Mouse (Mus musculus) forelimb bud, embryonic 11.5 days (tissue): ENCODE results near the gene Nr4a2.

Source experiments
- DNase-seq: peaks from one replicate; pipeline ENCODE4 v3.0.0-alpha.2; 2012; ENCODE audit warnings: low read depth, low spot score

Gene Nr4a2

DNA sequence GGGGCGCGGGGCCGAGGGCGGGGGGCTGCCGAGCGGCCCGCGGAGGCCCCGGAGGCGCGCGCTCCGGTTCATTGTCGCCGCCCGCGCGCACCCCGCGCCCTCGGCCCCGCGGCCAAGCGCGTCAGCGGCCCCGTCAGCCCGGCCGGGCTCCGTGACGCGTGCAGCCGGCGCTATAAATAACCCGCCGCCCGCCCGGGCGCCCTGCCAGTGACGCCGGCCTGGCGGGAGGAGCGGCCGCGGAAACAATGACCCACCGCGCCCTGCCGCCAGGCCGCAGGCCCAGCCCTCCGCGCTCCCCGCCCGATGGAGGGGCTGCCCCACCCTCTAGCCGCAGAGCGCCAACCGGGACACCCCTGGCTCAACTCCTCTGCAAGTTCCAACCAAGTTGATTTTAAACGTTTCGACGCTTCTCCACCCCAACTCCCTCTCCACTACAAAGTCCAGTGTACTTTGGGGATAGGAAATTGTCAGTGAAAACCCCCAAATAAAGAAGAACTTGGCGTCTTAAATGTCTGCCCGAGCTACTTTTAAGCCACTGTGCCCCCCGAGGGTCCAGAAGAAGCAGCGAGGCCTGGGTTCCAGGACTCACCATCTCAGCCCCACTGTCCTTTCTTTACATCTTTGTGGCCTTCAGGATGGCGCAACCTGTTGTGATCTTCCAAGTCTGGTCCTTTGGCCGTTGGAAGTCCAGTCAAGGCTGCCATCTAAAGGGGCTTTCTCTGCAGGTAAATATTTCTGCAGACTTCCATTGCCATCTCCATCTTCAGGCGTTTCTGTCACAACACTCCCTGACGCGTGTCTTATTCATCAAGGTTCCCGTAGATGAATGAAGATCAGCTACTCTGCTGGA, at the start of gene Nr4a2:
TSS of gene Nr4a2 (minus strand) at position 13 of the 850 bp plus-strand sequence.
- peak; percentile 73 for DNase-seq

DNA sequence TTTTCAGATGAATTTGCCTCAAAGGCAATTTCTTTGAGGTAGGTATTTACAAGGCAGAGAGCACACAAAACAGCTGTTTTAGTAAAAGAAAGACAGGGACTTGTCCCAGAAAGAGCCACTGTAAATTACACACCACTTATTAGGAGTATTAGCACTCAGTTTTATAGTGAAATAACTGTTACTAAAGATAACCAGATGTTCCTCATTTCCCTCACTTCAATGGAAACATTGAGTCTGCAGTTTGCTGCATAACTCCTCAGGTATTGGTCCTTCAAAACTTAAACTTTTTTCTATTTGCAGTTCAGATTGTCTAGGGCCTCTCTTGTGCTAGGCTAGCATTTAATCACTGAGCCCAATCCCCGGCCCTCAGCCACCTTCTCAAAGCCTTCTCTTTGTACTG, 41.6 kb upstream of the Nr4a2 start:
- no peak for DNase-seq

DNA sequence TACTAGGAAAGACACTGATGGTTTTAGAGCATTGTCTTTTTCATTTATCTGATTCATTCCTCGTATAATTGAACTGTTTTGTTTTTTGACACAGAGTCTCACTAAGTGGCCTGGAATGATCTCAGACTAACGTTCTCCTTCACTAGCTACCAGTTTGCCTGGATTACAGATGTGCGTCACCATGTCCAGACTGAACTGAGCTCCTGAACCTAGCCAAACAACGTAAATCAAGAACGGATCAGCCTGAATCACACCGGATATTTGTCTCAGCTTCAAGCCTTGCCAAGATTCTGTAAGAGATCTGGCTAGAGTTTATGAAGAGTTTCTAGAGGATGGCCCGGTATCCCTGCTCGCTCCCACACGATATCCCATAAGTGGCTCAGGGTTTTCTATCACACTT, 33.0 kb upstream of the Nr4a2 start:
- DNase-seq, result no peak

DNA sequence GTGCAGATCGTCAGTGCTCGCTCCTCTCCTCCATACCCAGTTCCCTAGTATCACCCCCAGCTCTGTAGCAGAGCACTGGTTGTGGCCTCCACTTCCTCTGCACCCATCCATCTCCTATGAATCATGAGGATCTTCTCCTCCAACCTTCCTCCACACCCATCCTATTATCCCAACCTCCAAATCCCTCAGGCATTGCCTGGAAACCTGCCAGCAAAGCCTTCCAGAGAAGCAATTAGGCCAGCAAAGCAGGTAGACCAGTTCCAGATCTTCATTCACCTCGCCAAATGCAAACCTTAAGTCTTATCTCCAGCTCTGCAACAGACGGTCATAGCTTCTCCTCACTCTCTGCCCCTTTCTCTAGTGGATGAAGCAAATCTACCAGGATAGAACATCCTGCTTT, 26.0 kb upstream of the Nr4a2 start:
- no peak for DNase-seq

DNA sequence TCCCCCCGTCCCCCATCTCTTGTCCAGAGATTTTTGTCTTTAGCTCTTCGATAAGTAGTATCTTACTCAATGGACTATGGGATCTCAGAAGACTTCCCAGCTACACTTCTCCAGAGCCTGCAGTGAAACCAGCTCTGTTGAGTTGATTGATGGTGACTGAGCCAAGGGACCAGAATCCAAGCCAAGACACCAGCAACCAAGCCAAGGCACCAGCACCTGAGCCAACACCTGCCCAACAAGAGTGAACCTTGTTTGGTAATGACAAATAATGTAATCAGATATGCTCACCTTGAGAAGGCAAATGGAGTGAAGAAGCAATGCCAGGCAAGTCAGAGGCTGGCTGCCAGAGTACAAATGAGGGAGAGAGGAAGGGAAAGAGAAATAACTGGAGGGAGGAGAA, 24.4 kb upstream of the Nr4a2 start:
- no peak for DNase-seq

DNA sequence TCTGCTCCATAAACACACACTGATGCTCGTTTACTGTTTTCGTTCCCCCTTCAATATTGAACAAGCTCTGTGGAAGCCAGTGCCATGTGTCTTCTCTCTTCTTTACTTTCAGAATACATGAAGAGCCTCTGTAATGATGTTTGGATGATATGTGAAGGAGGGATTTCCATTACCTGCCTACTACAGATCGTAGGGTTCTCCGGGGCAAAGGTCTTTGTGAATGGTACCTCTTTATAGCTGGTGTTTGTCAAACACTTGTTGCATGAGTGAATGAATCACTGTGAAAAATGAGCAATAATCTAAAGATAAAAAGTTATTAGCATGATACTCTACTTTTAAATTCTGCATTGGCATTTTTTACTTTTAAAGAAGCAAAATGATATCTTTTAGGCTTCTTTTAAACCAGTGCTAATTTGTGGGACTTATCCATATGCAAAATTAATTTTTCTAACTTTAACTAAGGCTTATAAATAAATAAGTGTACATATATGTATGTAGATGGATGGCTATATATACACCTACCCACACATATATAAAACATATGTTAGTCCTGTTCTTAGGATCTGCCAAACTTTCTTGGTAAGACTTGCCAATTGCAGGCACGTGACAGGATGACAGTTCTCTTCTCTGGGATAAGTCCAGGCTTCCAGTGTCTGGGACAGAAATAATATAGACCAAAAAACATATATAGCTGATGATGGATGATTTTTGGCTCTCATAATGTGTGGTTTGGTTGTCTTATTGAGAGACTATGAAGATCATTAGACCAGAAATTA, 22.0 kb upstream of the Nr4a2 start:
- DNase-seq, result no peak

DNA sequence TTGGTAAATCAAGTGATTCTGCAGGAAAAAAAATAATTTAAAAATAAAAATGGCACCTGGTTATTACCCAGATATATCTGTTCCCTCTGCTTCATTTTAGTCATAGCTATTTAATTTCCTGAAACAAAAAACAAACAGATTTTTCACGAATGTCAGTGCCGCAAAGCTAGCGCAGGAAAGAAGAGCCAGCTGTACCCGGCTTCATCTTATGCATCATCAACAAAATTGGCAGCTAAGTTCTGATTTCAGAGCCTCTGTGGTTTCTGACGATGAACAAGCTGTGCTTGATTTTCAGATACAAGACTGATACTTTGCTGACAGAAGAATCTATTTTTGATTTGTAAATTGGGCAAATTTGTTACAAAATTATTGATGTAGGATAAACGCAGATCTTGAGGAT, 14.8 kb upstream of the Nr4a2 start:
- no peak for DNase-seq

DNA sequence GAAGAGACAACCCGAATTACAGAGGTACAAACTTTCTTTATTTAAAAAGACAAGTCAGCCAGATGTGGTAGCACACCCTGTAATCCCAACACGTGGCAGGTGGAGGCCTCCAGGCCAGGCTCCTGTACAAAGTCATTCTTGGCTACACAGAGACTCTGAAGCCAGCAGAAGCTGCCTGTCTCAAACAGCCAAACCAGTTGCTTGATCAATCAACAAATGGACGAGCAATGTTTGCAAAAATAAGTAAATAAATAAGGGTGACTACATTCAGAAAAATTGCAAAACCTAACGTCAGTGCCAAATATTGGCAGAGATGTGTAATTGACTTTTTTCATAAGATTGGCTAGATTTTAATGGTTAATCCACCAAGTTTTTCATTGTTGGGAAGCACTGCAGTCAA, 3.7 kb upstream of the Nr4a2 start:
- DNase-seq, result no peak

DNA sequence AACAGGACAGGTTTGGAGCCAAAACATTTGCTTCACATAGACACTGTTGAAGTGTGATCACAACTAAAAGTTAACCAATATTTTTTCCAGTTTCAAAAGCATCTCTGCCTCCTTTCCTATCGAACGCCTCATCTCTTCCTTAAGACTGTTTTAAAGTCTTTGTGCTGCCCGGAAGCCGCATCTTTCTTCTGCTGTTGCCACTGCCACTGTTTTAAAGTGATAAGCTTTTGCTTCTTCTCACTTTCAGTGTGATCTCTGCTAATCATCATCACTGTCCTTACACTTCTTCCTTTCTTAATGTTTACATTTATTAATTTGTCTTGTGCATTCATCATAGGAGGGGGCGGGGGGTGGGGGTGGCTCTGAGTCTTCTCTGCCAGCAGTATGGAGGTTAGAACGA, 2.1 kb upstream of the Nr4a2 start:
- no peak for DNase-seq

DNA sequence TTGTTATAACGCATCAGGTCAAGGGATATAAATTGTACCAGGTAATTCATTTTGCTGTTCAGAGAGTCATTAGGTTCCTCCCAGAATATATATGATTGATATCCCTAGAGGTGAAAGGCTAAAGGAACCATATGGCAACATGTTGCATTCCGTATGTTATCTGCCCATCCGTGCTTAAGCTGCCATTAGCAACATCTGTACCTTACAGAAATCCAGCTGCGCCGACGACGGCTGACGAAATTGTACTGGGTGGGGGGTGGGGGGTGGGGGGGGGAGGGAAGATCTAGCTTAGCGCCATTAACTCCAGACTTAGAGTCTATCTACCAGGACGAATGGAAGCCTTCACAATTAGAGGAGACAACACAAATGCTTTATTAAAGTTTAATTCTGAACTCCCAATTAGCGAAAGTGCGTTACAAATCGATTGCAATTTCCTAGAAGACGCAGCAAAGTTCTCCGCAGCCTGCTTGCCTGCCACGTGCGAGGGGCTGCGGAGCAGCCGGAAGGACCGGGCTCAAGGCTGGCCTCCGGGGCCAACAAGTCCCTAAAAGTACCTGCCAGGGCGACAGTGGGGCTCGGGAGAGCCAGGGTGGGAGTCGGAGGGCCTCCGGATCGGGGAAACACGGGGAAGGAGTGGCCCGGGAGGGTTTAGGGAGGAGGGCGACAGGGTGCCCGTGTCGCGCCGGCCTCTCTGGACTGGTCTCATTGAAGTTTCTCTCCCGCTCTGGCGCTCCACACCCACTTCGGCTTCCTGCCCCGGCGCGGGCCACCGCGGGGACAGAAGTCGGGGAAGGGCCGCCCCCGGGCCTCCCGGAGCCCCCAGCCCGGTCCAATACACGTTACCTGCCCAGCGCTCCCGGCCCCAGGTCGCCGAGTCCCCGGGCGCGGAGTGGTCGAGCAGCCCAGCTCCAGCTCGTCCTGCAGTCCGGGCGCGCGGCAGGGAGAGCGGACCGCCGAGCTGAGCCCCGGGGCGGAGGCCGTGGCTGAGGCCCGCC, 520 bp downstream of the Nr4a2 start:
- peak; percentile 58 for DNase-seq

DNA sequence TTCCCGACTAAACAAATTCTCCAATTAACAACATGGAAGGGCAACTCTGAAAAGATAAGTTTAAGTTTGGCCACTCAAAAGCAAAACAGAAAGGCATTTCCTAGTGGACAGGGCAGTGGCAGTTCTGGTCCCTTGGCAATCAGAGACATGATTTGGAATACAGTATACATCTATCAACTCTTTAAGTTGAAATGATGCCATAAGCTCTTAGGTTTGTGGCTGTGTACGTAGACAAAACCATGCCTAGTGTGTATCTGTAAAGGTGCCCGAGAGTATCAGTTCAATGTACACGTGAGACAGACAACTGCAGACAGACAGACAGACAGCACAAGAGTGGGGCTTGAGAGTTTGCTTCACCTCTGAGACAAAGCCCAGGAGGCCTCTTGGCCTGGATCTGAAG, 2.7 kb downstream of the Nr4a2 start:
- DNase-seq, result no peak

DNA sequence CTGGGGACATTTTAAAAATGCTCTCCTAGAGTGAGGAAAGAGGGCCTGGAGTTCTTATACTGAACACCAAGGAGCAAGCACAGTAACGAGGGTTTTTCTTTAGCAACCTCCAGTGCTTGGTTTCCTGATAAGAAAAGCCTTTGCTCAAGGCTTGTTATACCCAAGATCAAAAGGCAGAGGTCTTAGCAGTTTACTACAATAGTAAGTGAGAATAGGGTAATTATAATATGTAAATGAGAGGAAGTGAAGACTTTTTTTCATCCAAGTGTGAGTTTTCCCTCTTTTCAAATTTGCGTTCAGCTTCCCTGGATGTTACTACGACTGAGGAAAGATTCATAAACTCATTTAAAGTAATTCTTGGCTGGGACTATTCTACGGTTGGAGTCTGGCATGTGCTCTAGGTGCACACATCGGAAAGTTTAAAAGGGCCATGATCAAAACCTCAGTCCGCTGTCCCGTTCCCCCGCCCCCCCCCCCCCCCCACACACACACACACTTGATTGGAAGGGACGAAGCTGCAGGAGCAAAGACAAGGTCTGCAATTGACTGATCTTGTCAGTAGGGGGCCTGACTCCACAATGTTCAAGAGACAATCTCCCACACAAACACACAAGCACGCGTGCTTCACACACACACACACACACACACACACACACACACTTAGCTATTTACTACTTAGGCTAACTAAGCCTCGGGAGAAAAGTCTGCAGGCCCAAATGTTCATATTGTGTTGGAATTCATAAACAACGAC, 6.4 kb downstream of the Nr4a2 start:
- DNase-seq, result peak; percentile 55

DNA sequence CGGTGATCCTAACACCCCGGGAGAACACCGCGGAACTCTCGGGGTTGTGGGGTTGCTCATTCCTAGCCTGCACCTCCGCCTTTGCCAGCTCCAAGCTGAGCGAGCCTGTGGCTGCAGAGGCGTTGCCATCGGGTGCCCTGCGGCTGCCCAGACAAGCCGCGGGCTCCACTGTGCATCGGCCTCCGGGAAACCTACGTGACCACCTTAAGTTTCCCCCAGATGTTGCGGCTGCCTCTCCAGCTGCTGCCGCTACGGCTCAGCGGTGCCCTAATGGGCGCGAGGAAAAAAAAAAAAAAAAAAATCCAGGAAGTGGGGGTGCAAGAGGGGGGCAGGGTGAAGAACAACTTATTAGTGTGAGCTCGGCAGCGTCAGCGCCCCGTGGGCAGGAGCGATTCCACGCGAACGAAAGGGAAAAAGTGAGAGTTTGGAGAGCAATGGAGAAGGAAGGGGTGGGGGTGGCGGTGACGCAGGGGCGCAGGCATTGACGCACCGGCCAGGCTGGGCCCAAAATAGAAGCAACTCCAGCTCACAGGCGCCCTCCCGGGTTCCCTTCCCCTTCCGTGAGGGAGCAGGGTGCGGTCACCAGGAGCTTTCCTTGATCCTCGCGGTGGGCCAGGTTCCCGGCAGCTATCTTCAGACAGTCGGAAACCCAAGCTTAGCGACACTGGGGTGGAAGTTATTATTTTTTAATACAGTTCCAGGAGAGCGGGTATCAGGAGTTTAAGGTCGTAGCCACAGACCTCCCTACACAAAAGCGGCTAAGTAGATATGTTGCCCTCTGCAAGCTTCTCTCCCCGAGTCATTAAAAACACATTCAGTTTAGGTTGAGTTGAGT, 7.2 kb downstream of the Nr4a2 start:
- peak; percentile 67 for DNase-seq

DNA sequence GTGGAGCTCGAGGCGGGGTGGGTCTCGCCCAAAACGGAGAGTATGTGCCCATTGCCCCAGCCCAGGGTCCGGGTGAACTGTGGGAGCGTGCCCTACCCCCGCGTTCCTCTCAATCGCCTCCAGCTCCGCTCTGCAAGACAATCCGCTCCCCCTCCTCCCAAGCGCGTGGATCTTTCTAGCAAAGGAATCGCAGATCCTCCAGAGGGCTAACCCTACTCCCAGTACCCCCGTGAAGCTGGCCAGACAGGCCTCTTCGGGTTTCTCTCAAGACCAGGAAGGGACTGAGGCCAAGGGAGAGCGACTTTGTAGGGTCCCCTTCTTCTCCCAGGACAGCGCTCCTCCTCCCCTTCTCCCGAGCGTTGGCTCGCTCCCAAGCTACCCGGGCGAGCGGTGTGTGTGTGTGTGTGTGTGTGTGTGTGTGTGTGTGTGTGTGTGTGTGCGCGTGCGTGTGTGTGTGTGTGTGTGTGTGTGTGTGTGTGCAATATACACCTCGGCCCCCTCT, 7.9 kb downstream of the Nr4a2 start:
- no peak for DNase-seq

DNA sequence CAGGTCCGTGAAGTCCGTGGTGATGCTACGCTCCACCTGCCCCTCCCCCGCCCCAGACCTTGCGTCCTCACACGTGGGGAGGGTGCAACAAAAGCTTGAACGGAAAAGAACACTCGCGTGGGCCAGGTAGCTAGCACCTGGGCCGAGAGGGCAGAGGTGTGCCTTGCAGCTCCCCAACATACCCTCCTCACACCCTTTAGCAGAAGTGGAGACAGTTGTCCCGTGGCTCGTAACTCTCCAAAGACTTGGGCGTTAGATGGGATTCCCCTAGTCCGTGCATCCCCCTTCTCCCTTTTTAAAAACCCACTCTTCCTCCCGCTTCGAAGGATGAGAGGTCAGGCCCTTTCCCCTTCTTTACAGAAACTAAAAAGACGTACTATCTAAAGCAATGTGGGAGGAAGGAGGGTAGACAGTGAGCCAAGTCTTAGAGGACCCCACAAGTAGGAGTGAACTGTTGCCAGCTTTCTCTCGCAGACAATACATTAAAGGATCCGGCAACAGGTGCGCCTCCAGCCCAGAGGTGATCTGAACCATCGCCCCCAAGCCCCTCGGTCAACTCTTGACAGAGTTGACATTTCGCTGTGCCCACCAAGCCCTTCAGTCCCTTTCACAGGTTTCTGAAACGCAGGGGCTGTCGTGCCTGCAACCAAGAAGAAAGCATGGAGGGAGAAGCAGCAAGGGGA, 8.5 kb downstream of the Nr4a2 start:
- no peak for DNase-seq

DNA sequence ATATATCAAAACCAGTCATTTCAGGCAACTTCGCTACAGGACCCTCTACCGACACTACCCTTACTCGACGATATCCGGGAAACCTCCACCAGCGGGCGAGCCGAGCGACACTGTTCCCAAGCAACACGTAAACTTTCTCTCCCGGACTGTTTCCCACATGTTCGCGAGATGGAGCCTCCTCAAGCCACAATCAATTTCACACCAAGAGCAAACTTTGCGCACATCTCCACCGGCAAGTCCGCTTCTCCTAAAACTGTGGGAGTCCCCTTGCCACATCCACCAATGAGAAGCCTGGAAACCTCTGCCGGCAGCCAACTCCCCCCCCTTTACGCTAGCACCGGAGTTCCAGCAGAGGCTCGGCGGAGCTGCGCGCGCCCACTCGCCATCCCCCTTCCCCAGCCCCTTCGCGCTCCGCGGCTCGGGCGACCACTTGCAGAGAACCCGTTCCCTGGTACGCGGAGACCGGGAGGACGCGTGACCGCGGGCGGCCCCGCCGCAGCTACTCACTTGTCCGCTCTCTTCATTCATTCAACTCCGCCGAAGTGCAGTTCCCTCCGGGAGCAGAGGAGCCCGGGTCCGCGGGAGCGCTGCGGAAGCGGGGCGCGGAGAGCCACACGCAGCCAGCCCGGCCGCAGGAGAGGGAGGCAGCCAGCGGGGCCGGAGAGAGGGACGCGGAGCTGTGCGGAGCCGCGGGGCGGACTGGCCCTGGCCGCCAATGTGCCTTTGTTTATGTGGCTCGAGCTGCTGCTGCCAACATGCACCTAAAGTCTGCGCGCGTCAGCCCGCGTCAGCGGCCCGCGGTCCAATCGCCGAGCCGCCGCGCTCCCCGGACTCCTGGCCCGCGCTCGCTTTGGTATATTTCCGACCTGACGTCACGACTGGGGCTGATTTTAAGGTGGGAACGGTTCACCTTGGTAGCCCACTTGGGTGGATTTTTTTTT, 9.3 kb downstream of the Nr4a2 start:
- peak; percentile 79 for DNase-seq

DNA sequence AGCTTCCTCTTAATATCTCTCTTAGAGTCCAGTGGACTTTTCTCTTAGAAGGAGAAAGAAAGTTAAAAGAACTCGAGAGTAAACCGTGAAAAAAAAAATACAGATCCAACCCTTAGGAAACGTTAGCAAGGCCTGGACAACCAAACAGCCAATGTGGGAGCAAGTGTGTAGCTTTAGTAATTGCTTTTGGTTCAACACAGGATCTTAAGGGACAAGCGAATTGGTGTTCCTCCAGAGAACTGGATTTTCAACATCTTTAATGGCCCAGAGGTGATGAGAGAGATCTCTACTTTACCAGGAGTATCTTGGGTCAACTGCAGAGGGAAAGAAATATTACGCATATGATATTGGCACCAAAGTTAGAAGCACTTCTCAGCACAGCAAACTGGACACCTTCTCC, 10.4 kb downstream of the Nr4a2 start:
- no peak for DNase-seq

DNA sequence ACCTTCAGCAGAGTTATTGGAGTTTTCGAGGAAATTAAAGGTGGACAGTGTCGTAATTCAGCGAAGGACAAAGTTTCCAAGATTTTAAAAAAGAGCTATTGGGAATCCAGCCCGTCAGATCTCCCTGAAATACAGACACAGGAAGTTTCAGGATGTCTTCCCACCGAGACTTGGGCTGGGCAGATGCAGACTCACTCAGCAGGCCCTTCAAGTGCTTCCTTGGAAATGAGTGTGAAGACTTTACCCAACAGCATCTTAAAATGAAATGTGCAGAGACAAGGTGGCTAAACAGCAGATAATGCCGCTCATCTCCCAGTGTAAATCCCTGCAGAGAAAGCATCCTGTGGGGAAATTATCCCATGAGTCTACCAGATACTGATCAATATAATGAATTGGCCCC, 10.9 kb downstream of the Nr4a2 start:
- no peak for DNase-seq
